Mouse (Mus musculus): Measurements from ENCODE around the gene Lrrc42. TPM values are rescaled to one million over a fixed set of nuclear protein-coding genes. Genes with fewer than 3 reads are reported as not detected.
A peak's percentile ranks its signal among the peaks of the same experiment; 100 is the strongest.

Lrrc42 gene
- total and polyA plus RNA-seq, 3 experiments, result 8.6 to 48.9 TPM; not detected in 1

DNA sequence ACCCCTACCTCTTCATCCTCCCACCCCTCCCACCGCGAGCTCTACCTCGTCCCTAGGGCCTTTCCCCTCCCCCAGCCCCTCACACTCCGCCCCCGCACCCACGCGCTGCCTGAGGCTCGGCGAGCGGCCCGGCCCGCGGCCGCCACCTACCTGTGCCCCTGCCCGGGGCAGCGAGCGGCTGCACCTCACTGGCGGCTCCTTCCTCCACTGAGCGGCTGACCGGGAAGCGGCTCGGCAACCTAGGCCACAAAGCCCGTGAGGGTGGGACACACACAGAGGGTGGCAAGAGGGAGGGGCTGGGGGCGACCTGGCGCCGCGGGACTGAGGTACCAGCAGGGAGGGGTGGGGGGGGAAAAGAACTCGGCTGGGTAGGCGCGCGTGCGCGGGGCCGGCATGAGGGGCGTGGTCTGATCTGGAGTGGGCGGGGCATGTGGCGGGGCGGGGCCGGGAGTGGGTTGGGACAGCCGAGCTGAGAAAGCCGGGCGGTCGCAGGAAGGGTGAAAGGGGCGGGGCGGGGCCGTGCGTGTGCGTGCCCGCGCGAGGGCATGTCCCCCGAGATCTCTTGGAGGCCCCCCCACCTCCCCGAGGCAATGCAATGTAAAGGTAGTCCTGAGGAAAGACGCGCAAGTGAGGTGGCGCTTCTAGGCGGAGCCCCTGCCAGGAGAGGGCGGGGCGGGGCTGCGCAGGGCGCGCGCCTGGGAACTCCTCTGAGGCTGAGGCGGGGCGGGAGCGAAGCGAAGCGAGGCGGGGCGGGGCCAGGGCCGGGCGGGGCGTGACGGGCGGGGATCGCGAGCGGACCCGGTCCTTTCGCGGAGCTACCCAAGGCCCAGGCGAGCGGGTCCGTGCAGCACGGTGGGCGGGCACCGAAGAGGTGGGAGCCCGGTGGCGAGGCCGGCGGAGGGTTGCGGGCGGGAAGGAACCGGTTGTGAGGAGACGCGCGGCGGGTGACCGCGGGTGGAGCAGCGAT lies at the start of gene Lrrc42, which contains the start of gene Hspb11 (continued):
- TF ChIP-seq NRF1 (IDR thresholded peaks at IDR 0.05; ENCODE audit: insufficient read depth, low read depth, low read length, poor library complexity, severe bottlenecking) (peak; percentile 76), HCFC1 (IDR thresholded peaks at IDR 0.05; ENCODE audit: low read depth, low read length) (peak; percentile 55; the same call in 1 of the 2 replicates), TAL1 (IDR thresholded peaks at IDR 0.05; ENCODE audit: low read length) (no peak), SIN3A (IDR thresholded peaks at IDR 0.05; ENCODE audit: low read length) (peak; percentile 36; the same call in 1 of the 2 replicates), USF2 (IDR thresholded peaks at IDR 0.05; ENCODE audit: borderline replicate concordance in 1 of 2, insufficient read depth in 1 of 2, low read depth in 1 of 2, low read length in 2 of 2) (no peak)

DNA sequence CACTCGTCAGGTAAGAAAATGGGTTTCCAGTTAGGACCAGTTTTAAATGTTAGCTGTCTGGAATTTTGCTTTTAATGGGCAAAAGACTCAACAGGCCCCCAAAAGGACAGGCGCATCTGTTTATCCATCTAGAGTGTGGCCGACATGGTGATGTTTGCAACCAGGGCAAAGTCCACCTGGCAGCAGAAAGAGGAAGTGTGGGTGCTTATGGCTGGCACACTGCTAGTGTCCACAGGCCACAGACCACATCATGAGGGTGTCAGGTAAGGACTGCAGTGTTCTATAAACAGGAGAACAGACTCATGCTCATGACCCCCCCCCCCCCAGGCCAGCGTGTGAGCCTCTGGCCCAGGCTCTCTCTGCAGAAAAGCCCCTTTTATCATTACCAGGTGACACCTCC lies 49.5 kb upstream of the Lrrc42 start:
- no peak overlapping the region for H3K27ac ChIP-seq (ENCODE audit: control insufficient read depth, low read depth, low read length)
- peak; percentile 28 for DNase-seq (ENCODE audit: low read depth, low spot score)
- no peaks in the 10 kb centered on the region; a peak in 1 of 4 replicates for H3K4me1 ChIP-seq (ENCODE audit: control insufficient read depth in 1 of 2, insufficient read depth in 2 of 2, low read length in 2 of 2)
- H3K9ac ChIP-seq (ENCODE audit: control insufficient read depth, low read depth, low read length, poor library complexity, severe bottlenecking), result no peak overlapping the region; the same call in 1 of the 2 replicates
- H3K4me3 ChIP-seq (ENCODE audit: control insufficient read depth in 1 of 2, insufficient read depth in 1 of 2, low read depth in 2 of 2, low read length in 2 of 2), result no peak overlapping the region
- H3K36me3 ChIP-seq (ENCODE audit: control insufficient read depth in 1 of 2, insufficient read depth in 2 of 2, low read length in 2 of 2), result no peaks in the 10 kb centered on the region
- peaks cover 5 to 11% of the 10 kb centered on the region in 2 experiments; a peak in 2 of 4 replicates for H3K27me3 ChIP-seq (ENCODE audit: control insufficient read depth in 1 of 2, insufficient read depth in 2 of 2, low read length in 2 of 2)
- TF ChIP-seq SIN3A (IDR thresholded peaks at IDR 0.05; ENCODE audit: low read length) (no peak), ETS1 (IDR thresholded peaks at IDR 0.05; ENCODE audit: low read depth, low read length) (no peak), NRF1 (IDR thresholded peaks at IDR 0.05; ENCODE audit: insufficient read depth, low read depth, low read length, poor library complexity, severe bottlenecking) (no peak), ZMIZ1 (IDR thresholded peaks at IDR 0.05; ENCODE audit: low read depth, low read length) (no peak), POLR2A (IDR thresholded peaks at IDR 0.05; ENCODE audit: control insufficient read depth in 1 of 2, insufficient read depth in 1 of 2, low read depth in 1 of 2, low read length in 2 of 2, poor library complexity in 1 of 2) (no peak), BHLHE40 (IDR thresholded peaks at IDR 0.05; ENCODE audit: borderline replicate concordance, low read depth, low read length) (no peak), USF1 (IDR thresholded peaks at IDR 0.05; ENCODE audit: low read depth, low read length) (no peak), MEF2A (IDR thresholded peaks at IDR 0.05; ENCODE audit: extremely low read depth, insufficient replicate concordance, low read depth, low read length, poor library complexity, severe bottlenecking) (no peak), CHD1 (IDR thresholded peaks at IDR 0.05; ENCODE audit: low read depth, low read length) (no peak), ZKSCAN1 (IDR thresholded peaks at IDR 0.05; ENCODE audit: low read depth, low read length) (no peak), UBTF (IDR thresholded peaks at IDR 0.05; ENCODE audit: borderline replicate concordance, insufficient read depth, low read depth, low read length) (no peak), POLR2AphosphoS5 (IDR thresholded peaks at IDR 0.05; ENCODE audit: borderline replicate concordance, low read depth, low read length) (no peak), EP300 (IDR thresholded peaks at IDR 0.05; ENCODE audit: low read depth in 1 of 2, low read length in 2 of 2) (no peak)
- no peaks in the 10 kb centered on the region for H3K9me3 ChIP-seq (replicated peaks; ENCODE audit: insufficient read depth, low read length)
- H3K79me2 ChIP-seq (ENCODE audit: control insufficient read depth, insufficient read depth, low read length, poor library complexity), result no peaks in the 10 kb centered on the region

Measured in MEL (cell line).